Mouse (Mus musculus): ENCODE data around the gene Amdhd1. TPM values are rescaled to one million over a fixed set of nuclear protein-coding genes. Genes with fewer than 3 reads are reported as not detected.
"Not testable (repeated sequence)": the region's sequence is repeated elsewhere in the genome, so short reads cannot be mapped to it uniquely, and the experiment has no call there.

The Amdhd1 gene
- total RNA-seq (2022): under 1 TPM; 0.15 to 0.75 (median 0.35) TPM

GRCm38 (mm10) chr10:93539775-93540430 lies at the start of gene Amdhd1:
TSS of gene Amdhd1 (minus strand) at chr10:93540033.
- DNase-seq (ENCODE audit: low spot score in 2 of 2): peak; percentile 4 to 36

- peak; percentile 84 to 96 for DNase-seq (ENCODE audit: low spot score in 2 of 2)
Observed at GRCm38 (mm10) chr10:93589281-93589848, 49.5 kb upstream of the Amdhd1 start, which contains the start of gene Snrpf. TSS of gene Snrpf (minus strand) at chr10:93589706.

GRCm38 (mm10) chr10:93588796-93589195 lies 49.0 kb upstream of the Amdhd1 start:
- no peak for DNase-seq (ENCODE audit: low spot score in 2 of 2)

- DNase-seq (ENCODE audit: low spot score in 2 of 2): peak; percentile 23 to 48
Observed at GRCm38 (mm10) chr10:93577271-93577886, 37.5 kb upstream of the Amdhd1 start.

- no peak for DNase-seq (ENCODE audit: low spot score in 2 of 2)
Observed at GRCm38 (mm10) chr10:93575960-93576359, 36.1 kb upstream of the Amdhd1 start.

GRCm38 (mm10) chr10:93574966-93575365 lies 35.1 kb upstream of the Amdhd1 start:
- no peak for DNase-seq (ENCODE audit: low spot score in 2 of 2)

- no peak for DNase-seq (ENCODE audit: low spot score in 2 of 2)
Observed at GRCm38 (mm10) chr10:93572209-93572608, 32.4 kb upstream of the Amdhd1 start.

GRCm38 (mm10) chr10:93568671-93569070 lies 28.8 kb upstream of the Amdhd1 start:
- DNase-seq (ENCODE audit: low spot score in 2 of 2): no peak

GRCm38 (mm10) chr10:93567841-93568566 lies 28.2 kb upstream of the Amdhd1 start:
- DNase-seq (ENCODE audit: low spot score in 2 of 2): no peak

GRCm38 (mm10) chr10:93567066-93567465 lies 27.2 kb upstream of the Amdhd1 start:
- no peak for DNase-seq (ENCODE audit: low spot score in 2 of 2)

GRCm38 (mm10) chr10:93564518-93565090 lies 24.8 kb upstream of the Amdhd1 start:
- DNase-seq (ENCODE audit: low spot score in 2 of 2): no peak

- DNase-seq (ENCODE audit: low spot score in 2 of 2): no peak
Observed at GRCm38 (mm10) chr10:93559786-93560185, 20.0 kb upstream of the Amdhd1 start.

GRCm38 (mm10) chr10:93557971-93558370 lies 18.1 kb upstream of the Amdhd1 start:
- not testable (repeated sequence) for DNase-seq (ENCODE audit: low spot score in 2 of 2)

GRCm38 (mm10) chr10:93552596-93552995 lies 12.8 kb upstream of the Amdhd1 start:
- no peak for DNase-seq (ENCODE audit: low spot score in 2 of 2)

- DNase-seq (ENCODE audit: low spot score in 2 of 2): no peak
Observed at GRCm38 (mm10) chr10:93549821-93550220, 10.0 kb upstream of the Amdhd1 start.

GRCm38 (mm10) chr10:93548991-93549390 lies 9.2 kb upstream of the Amdhd1 start:
- DNase-seq (ENCODE audit: low spot score in 2 of 2): peak; percentile 21 to 65

- DNase-seq (ENCODE audit: low spot score in 2 of 2): no peak
Observed at GRCm38 (mm10) chr10:93547741-93548270, 8.0 kb upstream of the Amdhd1 start.

GRCm38 (mm10) chr10:93544172-93544571 lies 4.3 kb upstream of the Amdhd1 start:
- DNase-seq (ENCODE audit: low spot score in 2 of 2): no peak

GRCm38 (mm10) chr10:93543176-93543575 lies 3.3 kb upstream of the Amdhd1 start:
- no peak for DNase-seq (ENCODE audit: low spot score in 2 of 2)

- DNase-seq (ENCODE audit: low spot score in 2 of 2): no peak
Observed at GRCm38 (mm10) chr10:93542356-93542755, 2.5 kb upstream of the Amdhd1 start.

- no peak for DNase-seq (ENCODE audit: low spot score in 2 of 2)
Observed at GRCm38 (mm10) chr10:93541585-93541984, 1.8 kb upstream of the Amdhd1 start.

Measured in left cerebral cortex, adult 8-10 months (tissue).